Mouse (Mus musculus) C2C12 (cell line): ENCODE results near the gene Trmt1.

Experiments
- CTCF ChIP-seq: IDR thresholded peaks from one replicate; pipeline ENCODE4 v1.5.1; 2011; ENCODE audit not compliant: control insufficient read depth, insufficient read depth, insufficient read length
- MAX ChIP-seq: IDR thresholded peaks from one replicate; pipeline ENCODE4 v1.6.1; 2011; ENCODE audit warnings: mild to moderate bottlenecking, control low read depth

DNA sequence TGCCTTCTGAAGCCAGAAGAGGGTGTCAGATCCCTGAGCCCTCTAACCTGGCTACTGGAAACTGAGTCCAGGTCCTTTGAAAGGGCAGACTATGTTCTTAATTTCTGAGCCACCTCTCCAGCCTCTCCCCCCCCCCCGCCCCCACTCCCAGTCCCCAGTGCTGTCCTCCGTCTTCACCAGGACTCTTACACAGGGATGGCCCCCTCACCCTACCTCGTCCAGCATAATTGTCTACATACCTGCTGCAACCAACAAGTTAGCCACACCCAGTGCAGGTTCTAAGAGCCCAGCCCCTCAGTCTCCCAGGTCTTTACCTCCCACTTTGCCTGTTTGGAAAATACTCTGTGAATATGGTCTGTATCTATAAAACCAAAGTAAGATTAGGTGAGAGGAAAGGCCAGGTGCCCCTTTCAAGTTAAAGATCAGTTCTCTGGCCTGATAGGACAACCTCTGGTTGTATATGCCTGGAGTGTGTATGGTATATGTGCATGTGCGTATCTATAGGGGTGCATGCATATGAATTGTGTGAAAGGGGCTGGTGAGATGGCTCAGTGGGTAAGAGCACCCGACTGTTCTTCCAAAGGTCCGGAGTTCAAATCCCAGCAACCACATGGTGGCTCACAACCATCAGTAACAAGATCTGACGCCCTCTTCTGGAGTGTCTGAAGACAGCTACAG, 45.4 kb upstream of the Trmt1 start:
- no peak for TF ChIP-seq CTCF
- TF ChIP-seq MAX = no peak
